Mouse (Mus musculus) hindbrain, embryonic 11.5 days (tissue): Measurements from ENCODE around the gene Gon7. TPM values are rescaled to one million over a fixed set of nuclear protein-coding genes. Genes with fewer than 3 reads are reported as not detected.

ENCODE experiments used
- ATAC-seq: fragments of 200-750 bp; cut with Nextera tagmentation; 2 replicates; pipeline ENCODE4 v1.8.0; 2017; ENCODE audit warnings: mild to moderate bottlenecking, moderate TSS enrichment, moderate library complexity; ENCODE audit not compliant: low FRiP score
- DNase-seq: peaks from one replicate; pipeline ENCODE4 v3.0.0-alpha.2; 2015; ENCODE audit warnings: low spot score
- H3K27ac ChIP-seq: fragments of 300-500 bp; sonication (generic); 2 replicates; pipeline ENCODE4 v1.5.1; 2014; ENCODE audit warnings: mild to moderate bottlenecking, low read depth, low read length
- H3K27me3 ChIP-seq: fragments of 300-500 bp; sonication (generic); 2 replicates; pipeline ENCODE4 v1.6.1; 2014; ENCODE audit warnings: mild to moderate bottlenecking, low read length, moderate library complexity, mixed read lengths; ENCODE audit not compliant: control insufficient read depth, insufficient read depth
- H3K36me3 ChIP-seq: fragments of 300-500 bp; sonication (generic); 2 replicates; pipeline ENCODE4 v1.6.1; 2014; ENCODE audit warnings: mild to moderate bottlenecking, low read length, moderate library complexity, mixed read lengths; ENCODE audit not compliant: control insufficient read depth, insufficient read depth
- H3K4me1 ChIP-seq: fragments of 300-500 bp; sonication (generic); replicated peaks from 2 replicates; pipeline ENCODE4 v1.6.1; 2014; ENCODE audit warnings: low read length, mixed read lengths; ENCODE audit not compliant: control insufficient read depth, insufficient read depth
- H3K4me2 ChIP-seq: fragments of 300-500 bp; sonication (generic); replicated peaks from 2 replicates; pipeline ENCODE4 v1.6.1; 2014; ENCODE audit warnings: mild to moderate bottlenecking, low read depth, low read length
- H3K4me3 ChIP-seq: fragments of 300-500 bp; sonication (generic); 2 replicates; pipeline ENCODE4 v1.5.1; 2014; ENCODE audit warnings: low read depth, low read length
- H3K9ac ChIP-seq: fragments of 300-500 bp; sonication (generic); 2 replicates; pipeline ENCODE4 v1.6.1; 2014; ENCODE audit warnings: low read depth, low read length
- H3K9me3 ChIP-seq: fragments of 300-500 bp; sonication (generic); 2 replicates; pipeline ENCODE4 v1.6.1; 2016; ENCODE audit warnings: low read length; ENCODE audit not compliant: control insufficient read depth
- WGBS: fragments of 180-500 bp; shearing (Covaris S2); extraction: QIAGEN DNeasy Blood & Tissue Kit; methylation state at CpG from one replicate; pipeline ENCODE4 v1.1.7; 2014; 5-methylcytosine and 5-hydroxymethylcytosine counted together
- polyA plus RNA-seq: library from polyadenylated mRNA; unstranded; fragments of >200 nt; fragmentation: Nextera tagmentation; extraction: Ambion mirVana; gene quantifications from 2 replicates; pipeline ENCODE4 v1.2.1, GENCODE M21; 2014

Gon7 gene
- 47.2 and 56.2 TPM in 2 replicates for polyA plus RNA-seq

- Histone ChIP-seq H3K9me3 (no peaks in the 10 kb centered on the region), H3K4me1 (peaks cover 6% of the 10 kb centered on the region), H3K27me3 (no peaks in the 10 kb centered on the region), H3K4me2 (peak within 1 kb of the TSS; percentile 85), H3K9ac (peak within 1 kb of the TSS; percentile 85), H3K4me3 (peak within 1 kb of the TSS; percentile 61), H3K36me3 (no peaks in the 10 kb centered on the region; the same call in 1 of the 2 replicates), H3K27ac (peak within 1 kb of the TSS; percentile 74)
- peak; percentile 97 for DNase-seq
- WGBS: under 1% methylated on average over 73 of the region's 73 CpGs
- peak; percentile 95 for ATAC-seq
Measured at GRCm38 (mm10) chr12:102757689-102758402, at the start of gene Gon7, which contains the start of the genes Gm28051 and Ubr7. Gon7 (minus strand) TSS chr12:102757803. Gm28051 (minus strand) TSS chr12:102757765. Ubr7 (plus strand) TSS chr12:102757967.

GRCm38 (mm10) chr12:102799528-102799927, 41.9 kb upstream of the Gon7 start:
- Histone ChIP-seq H3K27ac (no peak overlapping the region), H3K36me3 (no peaks in the 10 kb centered on the region), H3K4me1 (no peaks in the 10 kb centered on the region), H3K9ac (no peak overlapping the region), H3K27me3 (no peaks in the 10 kb centered on the region), H3K9me3 (no peaks in the 10 kb centered on the region), H3K4me2 (no peak overlapping the region), H3K4me3 (no peak overlapping the region)
- ATAC-seq (no peak), DNase-seq (no peak)
- WGBS: 96% methylated on average over 2 of the region's 2 CpGs

- Histone ChIP-seq H3K4me3 (no peak overlapping the region), H3K36me3 (peaks cover 5% of the 10 kb centered on the region; the same call in 1 of the 2 replicates), H3K27me3 (no peaks in the 10 kb centered on the region), H3K9ac (no peak overlapping the region), H3K27ac (no peak overlapping the region), H3K4me2 (no peak overlapping the region), H3K4me1 (no peaks in the 10 kb centered on the region), H3K9me3 (no peaks in the 10 kb centered on the region)
- no peak for DNase-seq
- ATAC-seq: no peak
- WGBS: 87% methylated on average over 7 of the region's 7 CpGs
Measured at GRCm38 (mm10) chr12:102787927-102788326, 30.3 kb upstream of the Gon7 start.

GRCm38 (mm10) chr12:102785593-102785985, 28.0 kb upstream of the Gon7 start:
- Histone ChIP-seq H3K4me3 (no peak overlapping the region), H3K27me3 (no peaks in the 10 kb centered on the region), H3K9ac (no peak overlapping the region), H3K36me3 (peaks cover 5% of the 10 kb centered on the region; the same call in 1 of the 2 replicates), H3K27ac (no peak overlapping the region), H3K4me1 (no peaks in the 10 kb centered on the region), H3K4me2 (no peak overlapping the region), H3K9me3 (no peaks in the 10 kb centered on the region)
- 89% methylated on average over 5 of the region's 5 CpGs for WGBS
- ATAC-seq (no peak), DNase-seq (no peak)

- ATAC-seq (no peak), DNase-seq (no peak)
- no peaks in the 10 kb centered on the region for H3K9me3 ChIP-seq
- no peak overlapping the region for H3K9ac ChIP-seq
- no peaks in the 10 kb centered on the region for H3K4me1 ChIP-seq
- no peak overlapping the region for H3K4me3 ChIP-seq
- 90% methylated on average over 19 of the region's 19 CpGs for WGBS
- H3K36me3 ChIP-seq: peaks cover 5% of the 10 kb centered on the region; the same call in 1 of the 2 replicates
- no peak overlapping the region for H3K27ac ChIP-seq
- H3K27me3 ChIP-seq: no peaks in the 10 kb centered on the region
- H3K4me2 ChIP-seq: no peak overlapping the region
Measured at GRCm38 (mm10) chr12:102784899-102785592, 27.4 kb upstream of the Gon7 start.

GRCm38 (mm10) chr12:102782841-102783240, 25.2 kb upstream of the Gon7 start:
- Histone ChIP-seq H3K9me3 (no peaks in the 10 kb centered on the region), H3K36me3 (peaks cover 5% of the 10 kb centered on the region; the same call in 1 of the 2 replicates)

GRCm38 (mm10) chr12:102779452-102779851, 21.8 kb upstream of the Gon7 start:
- H3K4me2 ChIP-seq: no peak overlapping the region
- H3K36me3 ChIP-seq: peaks cover 2% of the 10 kb centered on the region; the same call in 1 of the 2 replicates
- ATAC-seq (no peak), DNase-seq (peak; percentile 19)
- H3K27me3 ChIP-seq: no peaks in the 10 kb centered on the region
- WGBS: 60% methylated on average over 3 of the region's 3 CpGs
- H3K4me3 ChIP-seq: no peak overlapping the region
- H3K9me3 ChIP-seq: no peaks in the 10 kb centered on the region
- no peak overlapping the region for H3K9ac ChIP-seq
- H3K27ac ChIP-seq: no peak overlapping the region
- H3K4me1 ChIP-seq: no peaks in the 10 kb centered on the region

More at GRCm38 (mm10) chr12:102782841-102783240, 25.2 kb upstream of the Gon7 start:
- H3K4me3 ChIP-seq: no peak overlapping the region
- no peaks in the 10 kb centered on the region for H3K27me3 ChIP-seq
- ATAC-seq (no peak), DNase-seq (no peak)
- H3K27ac ChIP-seq: no peak overlapping the region
- WGBS: 95% methylated on average over 5 of the region's 5 CpGs
- no peaks in the 10 kb centered on the region for H3K4me1 ChIP-seq
- H3K4me2 ChIP-seq: no peak overlapping the region
- no peak overlapping the region for H3K9ac ChIP-seq

DNA sequence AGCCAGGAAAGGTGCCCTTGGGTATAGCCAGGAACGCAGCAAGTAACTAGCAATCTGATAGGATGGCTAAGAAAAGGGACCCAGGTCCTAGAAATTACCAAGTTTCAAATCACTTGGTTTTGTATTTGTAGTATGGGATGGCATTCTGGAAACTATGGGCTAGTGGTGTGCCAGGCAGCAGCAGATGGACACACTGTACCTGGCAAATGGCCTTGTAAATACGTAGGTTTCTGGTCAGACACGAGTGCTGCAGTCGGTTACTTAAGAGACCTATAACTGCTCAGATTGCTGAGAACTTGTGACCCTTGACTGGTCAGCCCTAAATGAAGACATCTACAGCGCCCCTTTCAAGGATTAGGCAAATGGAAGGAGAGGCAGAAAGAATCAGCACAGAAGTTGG, 20.5 kb upstream of the Gon7 start:
- no peak for DNase-seq
- no peak overlapping the region for H3K9ac ChIP-seq
- no peak overlapping the region for H3K4me2 ChIP-seq
- no peak overlapping the region for H3K4me3 ChIP-seq
- no peaks in the 10 kb centered on the region for H3K27me3 ChIP-seq
- no peaks in the 10 kb centered on the region for H3K9me3 ChIP-seq
- no peak overlapping the region for H3K27ac ChIP-seq
- no peaks in the 10 kb centered on the region for H3K4me1 ChIP-seq
- ATAC-seq: no peak
- H3K36me3 ChIP-seq: peaks cover 2% of the 10 kb centered on the region; the same call in 1 of the 2 replicates
- 85% methylated on average over 5 of the region's 5 CpGs for WGBS
